Comparison of ENCODE assay signal across 27 mouse cellular contexts in genomic region chr10:99860322-99861089, GRCm38 (mm10).
DNase-seq lines count a peak whose midpoint lies in the region; ATAC-seq and TF ChIP-seq lines count a peak whose summit lies in the region.
"Had no signal": no experiment of that assay in that cellular context is flagged by ENCODE, and none has a peak within 500 bp of the region (broad histone marks: within the 10 kb centered on the region; RNA-seq: fewer than 3 reads in every experiment).

No protein-coding gene starts in this region.

- no peaks in the 10 kb centered on the region for H3K36me3 ChIP-seq in hindbrain, postnatal 0 days (ENCODE audit: insufficient read depth, low read length)
- H3K36me3 ChIP-seq in hindbrain, embryonic 10.5 days: no peaks in the 10 kb centered on the region
- H3K36me3 ChIP-seq in kidney, embryonic 16.5 days (ENCODE audit: insufficient read depth, low read length): no peaks in the 10 kb centered on the region
- H3K36me3 ChIP-seq in embryonic facial prominence, embryonic 10.5 days (replicated peaks): no peaks in the 10 kb centered on the region
- H3K36me3 ChIP-seq in liver, postnatal 0 days (replicated peaks; ENCODE audit: insufficient read depth, low read length): no peaks in the 10 kb centered on the region
- H3K36me3 ChIP-seq: hindbrain, embryonic 13.5 days; neural tube, embryonic 13.5 days had no signal

- H3K27ac ChIP-seq in hindbrain, postnatal 0 days: no peak overlapping the region
- H3K27ac ChIP-seq in hindbrain, embryonic 10.5 days: no peak overlapping the region
- H3K27ac ChIP-seq in kidney, embryonic 16.5 days (ENCODE audit: low read length): no peak overlapping the region
- peak overlapping the region; percentile 12; the same call in 1 of the 2 replicates for H3K27ac ChIP-seq in embryonic facial prominence, embryonic 10.5 days (replicated peaks)
- no peak overlapping the region for H3K27ac ChIP-seq in liver, postnatal 0 days (ENCODE audit: low read depth)
- H3K27ac ChIP-seq: gastrocnemius, adult 2 months; hindbrain, embryonic 13.5 days; liver, embryonic 14.5 days; neural tube, embryonic 13.5 days had no signal

- no peak for TF ChIP-seq POLR2A in brain, embryonic 14.5 days (IDR thresholded peaks at IDR 0.05; ENCODE audit: borderline replicate concordance, extremely low read depth, insufficient read depth, insufficient read length, poor library complexity, severe bottlenecking)

- H3K9ac ChIP-seq in hindbrain, postnatal 0 days (replicated peaks; ENCODE audit: low read length): no peak overlapping the region
- H3K9ac ChIP-seq in kidney, embryonic 16.5 days (replicated peaks; ENCODE audit: low read length): no peak overlapping the region
- H3K9ac ChIP-seq in liver, postnatal 0 days (replicated peaks): no peak overlapping the region
- H3K9ac ChIP-seq: hindbrain, embryonic 13.5 days; liver, embryonic 14.5 days; lung, embryonic 14.5 days; neural tube, embryonic 13.5 days had no signal

- no peak for TF ChIP-seq CTCF in hindbrain, postnatal 0 days (IDR thresholded peaks at IDR 0.05; ENCODE audit: low read depth)
- no peak for TF ChIP-seq CTCF in brain, embryonic 14.5 days (IDR thresholded peaks at IDR 0.05; ENCODE audit: borderline replicate concordance, extremely low read depth, insufficient read depth, insufficient read length)
- TF ChIP-seq CTCF in liver, postnatal 0 days (IDR thresholded peaks at IDR 0.05; ENCODE audit: low read depth): no peak

- no peak overlapping the region for H3K4me3 ChIP-seq in hindbrain, postnatal 0 days (ENCODE audit: low read length)
- no peak overlapping the region for H3K4me3 ChIP-seq in hindbrain, embryonic 10.5 days
- no peak overlapping the region for H3K4me3 ChIP-seq in kidney, embryonic 16.5 days (ENCODE audit: low read length)
- H3K4me3 ChIP-seq in embryonic facial prominence, embryonic 10.5 days: no peak overlapping the region
- no peak overlapping the region for H3K4me3 ChIP-seq in liver, postnatal 0 days (ENCODE audit: low read depth, low read length)
- H3K4me3 ChIP-seq: gastrocnemius, adult 2 months; hindbrain, embryonic 13.5 days; neural tube, embryonic 13.5 days had no signal

- TF ChIP-seq EP300 in liver, postnatal 0 days (IDR thresholded peaks at IDR 0.05; ENCODE audit: low read depth): no peak

- DNase-seq in hindbrain, postnatal 0 days (ENCODE audit: low spot score): peak; percentile 9
- no peak for DNase-seq in hindbrain, embryonic 10.5 days (ENCODE audit: low spot score)
- no peak for DNase-seq in kidney, postnatal 4 days
- DNase-seq in brain, embryonic 14.5 days (ENCODE audit: low read depth): peak; percentile 23
- no peak for DNase-seq in embryonic facial prominence, embryonic 10.5 days (ENCODE audit: low spot score)
- no peak for DNase-seq in liver, postnatal 0 days
- DNase-seq in adrenal gland, adult 18-20 months (ENCODE audit: low spot score in 2 of 2): no peak
- DNase-seq: adrenal gland, postnatal 25 days; cerebellum, adult 2 months; cerebellum, postnatal 14 days; gastrocnemius, adult 2 months; gastrocnemius, postnatal 36 days; heart, adult 18-20 months; heart, postnatal 36 days; liver; lung, embryonic 14.5 days; lung, postnatal 36 days; right cerebral cortex, postnatal 14 days; thymus, postnatal 4 days had no signal

- H3K27me3 ChIP-seq in hindbrain, postnatal 0 days (ENCODE audit: insufficient read depth, low read length): no peaks in the 10 kb centered on the region
- no peaks in the 10 kb centered on the region for H3K27me3 ChIP-seq in hindbrain, embryonic 10.5 days (ENCODE audit: insufficient read depth, poor library complexity, severe bottlenecking)
- no peaks in the 10 kb centered on the region for H3K27me3 ChIP-seq in kidney, embryonic 16.5 days (ENCODE audit: insufficient read depth, low read length)
- no peaks in the 10 kb centered on the region for H3K27me3 ChIP-seq in embryonic facial prominence, embryonic 10.5 days (replicated peaks; ENCODE audit: low read depth, poor library complexity, severe bottlenecking)
- H3K27me3 ChIP-seq in liver, postnatal 0 days (ENCODE audit: insufficient read depth, low read length): no peaks in the 10 kb centered on the region
- H3K27me3 ChIP-seq: hindbrain, embryonic 13.5 days; neural tube, embryonic 13.5 days had no signal

- H3K9me3 ChIP-seq in hindbrain, postnatal 0 days (ENCODE audit: low read length): no peaks in the 10 kb centered on the region
- no peaks in the 10 kb centered on the region for H3K9me3 ChIP-seq in hindbrain, embryonic 10.5 days
- no peaks in the 10 kb centered on the region for H3K9me3 ChIP-seq in kidney, embryonic 16.5 days (ENCODE audit: low read length)
- H3K9me3 ChIP-seq in embryonic facial prominence, embryonic 10.5 days: no peaks in the 10 kb centered on the region
- H3K9me3 ChIP-seq in liver, postnatal 0 days (ENCODE audit: low read length): no peaks in the 10 kb centered on the region
- H3K9me3 ChIP-seq: hindbrain, embryonic 13.5 days; neural tube, embryonic 13.5 days had no signal

- 45% methylated on average over 10 of the region's 10 CpGs for WGBS in hindbrain, postnatal 0 days
- WGBS in hindbrain, embryonic 10.5 days: 50% methylated on average over 10 of the region's 10 CpGs
- 28% methylated on average over 10 of the region's 10 CpGs for WGBS in kidney, embryonic 16.5 days
- WGBS in embryonic facial prominence, embryonic 10.5 days: 45% methylated on average over 10 of the region's 10 CpGs
- WGBS in liver, postnatal 0 days (ENCODE audit: insufficient replicate concordance): 66% methylated on average over 10 of the region's 10 CpGs

- no peak for ATAC-seq in hindbrain, postnatal 0 days
- peak; percentile 92 for ATAC-seq in kidney, embryonic 16.5 days (ENCODE audit: low FRiP score, low TSS enrichment)
- no peak for ATAC-seq in liver, postnatal 0 days
- ATAC-seq: intestine, postnatal 0 days; midbrain, embryonic 16.5 days; Patski had no signal

- no peaks in the 10 kb centered on the region for H3K4me1 ChIP-seq in hindbrain, postnatal 0 days (ENCODE audit: insufficient read depth, low read length)
- peaks cover 6% of the 10 kb centered on the region for H3K4me1 ChIP-seq in hindbrain, embryonic 10.5 days (replicated peaks)
- peaks cover 8% of the 10 kb centered on the region for H3K4me1 ChIP-seq in kidney, embryonic 16.5 days (ENCODE audit: insufficient read depth, low read length)
- H3K4me1 ChIP-seq in embryonic facial prominence, embryonic 10.5 days: peaks cover 25% of the 10 kb centered on the region
- H3K4me1 ChIP-seq in liver, postnatal 0 days (ENCODE audit: insufficient read depth): no peaks in the 10 kb centered on the region
- H3K4me1 ChIP-seq: hindbrain, embryonic 13.5 days had no signal

- no peak overlapping the region for H3K4me2 ChIP-seq in hindbrain, postnatal 0 days (ENCODE audit: low read depth, low read length)
- no peak overlapping the region for H3K4me2 ChIP-seq in kidney, embryonic 16.5 days (replicated peaks; ENCODE audit: low read depth, low read length)
- H3K4me2 ChIP-seq in liver, postnatal 0 days (ENCODE audit: low read depth, low read length): no peak overlapping the region
- H3K4me2 ChIP-seq: heart, embryonic 11.5 days; hindbrain, embryonic 13.5 days; lung, embryonic 14.5 days; neural tube, embryonic 13.5 days had no signal

Comparison
In these comparisons a context has a peak if more than half of its experiments do, and no peak if none do; other contexts are left out.
1. DNase-seq: peak in hindbrain, postnatal 0 days (single experiment) and brain, embryonic 14.5 days (single experiment); none in hindbrain, embryonic 10.5 days (single experiment), kidney, postnatal 4 days (0 of 2), embryonic facial prominence, embryonic 10.5 days (single experiment), liver, postnatal 0 days (single experiment) and adrenal gland, adult 18-20 months (0 of 2).